Mouse (Mus musculus) hindbrain, embryonic 13.5 days (tissue): ENCODE data around the gene Hpca. TPM values are rescaled to one million over a fixed set of nuclear protein-coding genes. Genes with fewer than 3 reads are reported as not detected.
A peak's percentile ranks its signal among the peaks of the same experiment; 100 is the strongest.

ENCODE experiments used
- ATAC-seq: fragments of 200-750 bp; cut with Nextera tagmentation; 2 replicates; pipeline ENCODE4 v1.8.0; 2017; ENCODE audit warnings: moderate TSS enrichment; ENCODE audit not compliant: low FRiP score
- H3K27ac ChIP-seq: fragments of 300-500 bp; sonication (generic); 2 replicates; pipeline ENCODE4 v1.5.1; 2015; ENCODE audit warnings: inconsistent platforms, mild to moderate bottlenecking, moderate library complexity
- H3K27me3 ChIP-seq: fragments of 300-500 bp; sonication (generic); 2 replicates; pipeline ENCODE4 v1.6.1; 2015; ENCODE audit warnings: mild to moderate bottlenecking, inconsistent platforms
- H3K36me3 ChIP-seq: fragments of 300-500 bp; sonication (generic); 2 replicates; pipeline ENCODE4 v1.6.1; 2015; ENCODE audit warnings: mild to moderate bottlenecking, inconsistent platforms
- H3K4me1 ChIP-seq: fragments of 300-500 bp; sonication (generic); replicated peaks from 2 replicates; pipeline ENCODE4 v1.6.1; 2015; ENCODE audit warnings: inconsistent platforms
- H3K4me2 ChIP-seq: fragments of 300-500 bp; sonication (generic); 2 replicates; pipeline ENCODE4 v1.6.1; 2015; ENCODE audit warnings: inconsistent platforms, mild to moderate bottlenecking, moderate library complexity
- H3K4me3 ChIP-seq: fragments of 300-500 bp; sonication (generic); 2 replicates; pipeline ENCODE4 v1.5.1; 2015; ENCODE audit warnings: mild to moderate bottlenecking, inconsistent platforms
- H3K9ac ChIP-seq: fragments of 300-500 bp; sonication (generic); 2 replicates; pipeline ENCODE4 v1.6.1; 2015; ENCODE audit warnings: mild to moderate bottlenecking, inconsistent platforms
- H3K9me3 ChIP-seq: fragments of 300-500 bp; sonication (generic); 2 replicates; pipeline ENCODE4 v1.6.1; 2016; ENCODE audit warnings: inconsistent platforms
- WGBS: fragments of 180-500 bp; shearing (Covaris S2); methylation state at CpG from one replicate; pipeline ENCODE4 v1.1.7; 2015; 5-methylcytosine and 5-hydroxymethylcytosine counted together
- polyA plus RNA-seq: library from polyadenylated mRNA; unstranded; fragments of >200 nt; fragmentation: Nextera tagmentation; extraction: Ambion mirVana; gene quantifications from 2 replicates; pipeline ENCODE4 v1.2.1, GENCODE M21; 2015

Gene Hpca
- polyA plus RNA-seq: 36.3 and 39.7 TPM in 2 replicates

GRCm38 (mm10) chr4:129121569-129122086 is at the start of gene Hpca:
Gene Hpca, minus strand, starts transcription at chr4:129122036.
- Histone ChIP-seq H3K36me3 (no peaks in the 10 kb centered on the region), H3K9me3 (no peaks in the 10 kb centered on the region), H3K9ac (peak within 1 kb of the TSS; percentile 81), H3K27me3 (peaks cover 63% of the 10 kb centered on the region), H3K4me2 (peak within 1 kb of the TSS; percentile 89), H3K4me1 (peaks cover 47% of the 10 kb centered on the region), H3K27ac (no peak within 1 kb of the TSS), H3K4me3 (peak within 1 kb of the TSS; percentile 59)
- WGBS: 1% methylated on average over 17 of the region's 17 CpGs
- ATAC-seq: 0 out of 2 replicates have a peak, but pooled peaks have one; percentile 12

GRCm38 (mm10) chr4:129161581-129162255 is 39.9 kb upstream of the Hpca start:
- H3K4me2 ChIP-seq: no peak overlapping the region
- no peaks in the 10 kb centered on the region for H3K9me3 ChIP-seq
- H3K27ac ChIP-seq: no peak overlapping the region
- 90% methylated on average over 4 of the region's 4 CpGs for WGBS
- no peaks in the 10 kb centered on the region for H3K4me1 ChIP-seq
- no peaks in the 10 kb centered on the region for H3K27me3 ChIP-seq
- no peak overlapping the region for H3K9ac ChIP-seq
- no peak overlapping the region for H3K4me3 ChIP-seq
- H3K36me3 ChIP-seq: peaks cover 35% of the 10 kb centered on the region
- ATAC-seq: no peak

DNA sequence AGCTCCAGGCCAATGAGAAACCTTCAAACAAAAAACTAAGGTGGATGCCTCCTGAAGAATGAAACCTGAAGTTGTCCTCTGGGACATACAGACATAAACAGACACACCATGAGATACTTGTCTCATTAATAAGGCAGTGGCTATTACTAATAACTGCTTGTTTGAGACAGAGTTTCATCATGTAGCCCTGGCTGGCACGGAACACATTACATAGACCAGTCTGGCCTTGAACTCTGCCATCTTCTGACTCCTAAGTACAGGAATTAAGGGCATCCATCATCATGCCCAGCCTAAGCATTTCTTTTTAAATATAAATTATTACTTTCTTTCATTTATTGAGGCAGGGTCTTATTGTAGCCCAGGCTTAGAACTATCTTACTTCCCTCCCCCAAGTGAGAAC is 39.2 kb upstream of the Hpca start:
- WGBS: 100% methylated on average over 1 of the region's 1 CpGs
- peaks cover 37% of the 10 kb centered on the region for H3K36me3 ChIP-seq
- no peaks in the 10 kb centered on the region for H3K27me3 ChIP-seq
- H3K4me2 ChIP-seq: no peak overlapping the region
- no peaks in the 10 kb centered on the region for H3K4me1 ChIP-seq
- no peaks in the 10 kb centered on the region for H3K9me3 ChIP-seq
- ATAC-seq: no peak
- no peak overlapping the region for H3K9ac ChIP-seq
- no peak overlapping the region for H3K27ac ChIP-seq
- no peak overlapping the region for H3K4me3 ChIP-seq

- 71% methylated on average over 3 of the region's 3 CpGs for WGBS
- Histone ChIP-seq H3K27ac (no peak overlapping the region), H3K9ac (no peak overlapping the region), H3K36me3 (peaks cover 41% of the 10 kb centered on the region), H3K4me3 (no peak overlapping the region), H3K27me3 (no peaks in the 10 kb centered on the region), H3K4me2 (no peak overlapping the region), H3K9me3 (no peaks in the 10 kb centered on the region), H3K4me1 (no peaks in the 10 kb centered on the region)
- no peak for ATAC-seq
Observed at GRCm38 (mm10) chr4:129158549-129158948, 36.7 kb upstream of the Hpca start.

GRCm38 (mm10) chr4:129157541-129157940 is 35.7 kb upstream of the Hpca start:
- no peak overlapping the region for H3K4me3 ChIP-seq
- H3K4me1 ChIP-seq: no peaks in the 10 kb centered on the region
- ATAC-seq: no peak
- H3K27me3 ChIP-seq: no peaks in the 10 kb centered on the region
- no peak overlapping the region for H3K9ac ChIP-seq
- peaks cover 45% of the 10 kb centered on the region for H3K36me3 ChIP-seq
- no peaks in the 10 kb centered on the region for H3K9me3 ChIP-seq
- H3K4me2 ChIP-seq: no peak overlapping the region
- 90% methylated on average over 5 of the region's 5 CpGs for WGBS
- H3K27ac ChIP-seq: no peak overlapping the region

GRCm38 (mm10) chr4:129151276-129151811 is 29.5 kb upstream of the Hpca start:
- H3K4me1 ChIP-seq: peaks cover 9% of the 10 kb centered on the region; the same call in 1 of the 2 replicates
- H3K4me2 ChIP-seq: no peak overlapping the region
- WGBS: 73% methylated on average over 4 of the region's 4 CpGs
- H3K27me3 ChIP-seq: no peaks in the 10 kb centered on the region
- H3K4me3 ChIP-seq: no peak overlapping the region
- ATAC-seq: no peak
- no peaks in the 10 kb centered on the region for H3K9me3 ChIP-seq
- no peak overlapping the region for H3K9ac ChIP-seq
- no peak overlapping the region for H3K27ac ChIP-seq
- peaks cover 56% of the 10 kb centered on the region for H3K36me3 ChIP-seq

- H3K36me3 ChIP-seq: peaks cover 41% of the 10 kb centered on the region
- no peaks in the 10 kb centered on the region for H3K27me3 ChIP-seq
- ATAC-seq: no peak
- WGBS: 65% methylated on average over 1 of the region's 1 CpGs
- H3K4me3 ChIP-seq: no peak overlapping the region
- H3K9ac ChIP-seq: no peak overlapping the region
- no peak overlapping the region for H3K4me2 ChIP-seq
- no peak overlapping the region for H3K27ac ChIP-seq
- H3K4me1 ChIP-seq: peaks cover 18% of the 10 kb centered on the region
- H3K9me3 ChIP-seq: no peaks in the 10 kb centered on the region
Observed at GRCm38 (mm10) chr4:129149321-129149720, 27.5 kb upstream of the Hpca start.

- Histone ChIP-seq H3K27ac (no peak overlapping the region), H3K9me3 (no peaks in the 10 kb centered on the region), H3K27me3 (no peaks in the 10 kb centered on the region), H3K4me1 (peaks cover 25% of the 10 kb centered on the region), H3K9ac (no peak overlapping the region), H3K36me3 (peaks cover 29% of the 10 kb centered on the region), H3K4me3 (no peak overlapping the region), H3K4me2 (no peak overlapping the region)
- WGBS: 90% methylated on average over 13 of the region's 13 CpGs
- no peak for ATAC-seq
Observed at GRCm38 (mm10) chr4:129147552-129148103, 25.8 kb upstream of the Hpca start.

DNA sequence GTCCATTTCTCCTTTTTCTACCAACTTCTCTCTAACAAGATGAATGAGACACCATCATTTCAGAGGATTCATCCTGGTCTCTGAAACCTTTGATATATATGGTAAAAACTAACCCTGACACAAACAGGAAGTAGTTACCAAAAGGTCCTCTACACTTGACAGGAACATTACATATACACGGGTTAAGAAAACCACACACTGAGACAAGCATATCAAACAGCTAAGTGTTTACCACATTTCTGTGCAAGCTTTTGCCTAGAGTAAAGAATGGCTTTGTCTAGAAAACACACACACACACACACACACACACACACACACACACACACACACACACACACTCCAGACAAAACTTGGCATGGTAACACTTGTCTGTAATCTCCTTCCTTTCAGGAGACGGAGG is 24.6 kb upstream of the Hpca start:
- WGBS: 79% methylated on average over 2 of the region's 2 CpGs

GRCm38 (mm10) chr4:129145943-129146342 is 24.1 kb upstream of the Hpca start:
- Histone ChIP-seq H3K4me3 (no peak overlapping the region), H3K27me3 (no peaks in the 10 kb centered on the region), H3K9me3 (no peaks in the 10 kb centered on the region), H3K4me2 (no peak overlapping the region), H3K9ac (no peak overlapping the region), H3K36me3 (peaks cover 14% of the 10 kb centered on the region), H3K4me1 (peaks cover 39% of the 10 kb centered on the region), H3K27ac (no peak overlapping the region)
- ATAC-seq: no peak
- 70% methylated on average over 4 of the region's 4 CpGs for WGBS

More for the DNA sequence above, 24.6 kb upstream of the Hpca start:
- H3K27ac ChIP-seq: no peak overlapping the region
- H3K4me2 ChIP-seq: no peak overlapping the region
- peaks cover 36% of the 10 kb centered on the region for H3K4me1 ChIP-seq
- no peak for ATAC-seq
- no peak overlapping the region for H3K9ac ChIP-seq
- H3K27me3 ChIP-seq: no peaks in the 10 kb centered on the region
- no peak overlapping the region for H3K4me3 ChIP-seq
- no peaks in the 10 kb centered on the region for H3K9me3 ChIP-seq
- H3K36me3 ChIP-seq: peaks cover 19% of the 10 kb centered on the region

DNA sequence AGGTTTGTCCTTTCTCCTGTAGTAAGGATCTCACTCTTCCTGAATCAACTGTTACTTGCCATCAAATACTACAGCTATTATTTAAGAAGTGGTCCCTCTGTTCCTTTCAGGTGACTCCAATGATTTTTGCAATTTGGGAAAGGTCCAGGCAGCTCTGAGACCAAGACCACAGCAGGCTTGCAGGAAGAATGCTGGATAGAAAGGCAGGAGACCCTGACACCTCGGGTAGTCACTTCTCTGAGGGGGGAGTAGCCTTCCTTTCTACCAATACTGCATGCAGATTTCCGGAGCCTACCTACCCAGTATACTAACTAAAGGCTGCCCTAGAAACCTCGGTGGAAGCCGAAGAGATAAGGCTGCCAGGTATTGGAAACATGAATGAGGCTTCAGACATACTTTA is 23.6 kb upstream of the Hpca start:
- no peak for ATAC-seq
- H3K9ac ChIP-seq: no peak overlapping the region
- peaks cover 11% of the 10 kb centered on the region for H3K36me3 ChIP-seq
- H3K27ac ChIP-seq: peak overlapping the region; percentile 74; the same call in 1 of the 2 replicates
- WGBS: 77% methylated on average over 4 of the region's 4 CpGs
- H3K4me1 ChIP-seq: peaks cover 39% of the 10 kb centered on the region
- H3K4me3 ChIP-seq: no peak overlapping the region
- H3K27me3 ChIP-seq: no peaks in the 10 kb centered on the region
- H3K4me2 ChIP-seq: no peak overlapping the region
- H3K9me3 ChIP-seq: no peaks in the 10 kb centered on the region

GRCm38 (mm10) chr4:129144401-129145367 is 22.8 kb upstream of the Hpca start:
- Histone ChIP-seq H3K36me3 (peaks cover 8% of the 10 kb centered on the region), H3K9me3 (no peaks in the 10 kb centered on the region), H3K27ac (peak overlapping the region; percentile 74), H3K9ac (peak overlapping the region; percentile 24; the same call in 1 of the 2 replicates), H3K4me3 (no peak overlapping the region), H3K4me1 (peaks cover 39% of the 10 kb centered on the region), H3K4me2 (no peak overlapping the region), H3K27me3 (no peaks in the 10 kb centered on the region)
- 60% methylated on average over 16 of the region's 16 CpGs for WGBS
- no peak for ATAC-seq
